Mouse (Mus musculus): ENCODE data around the gene Abcf2.

Abcf2 gene

GRCm38 (mm10) chr5:24526190-24526888, 50.9 kb downstream of the Abcf2 start:
- no peak for DNase-seq

DNA sequence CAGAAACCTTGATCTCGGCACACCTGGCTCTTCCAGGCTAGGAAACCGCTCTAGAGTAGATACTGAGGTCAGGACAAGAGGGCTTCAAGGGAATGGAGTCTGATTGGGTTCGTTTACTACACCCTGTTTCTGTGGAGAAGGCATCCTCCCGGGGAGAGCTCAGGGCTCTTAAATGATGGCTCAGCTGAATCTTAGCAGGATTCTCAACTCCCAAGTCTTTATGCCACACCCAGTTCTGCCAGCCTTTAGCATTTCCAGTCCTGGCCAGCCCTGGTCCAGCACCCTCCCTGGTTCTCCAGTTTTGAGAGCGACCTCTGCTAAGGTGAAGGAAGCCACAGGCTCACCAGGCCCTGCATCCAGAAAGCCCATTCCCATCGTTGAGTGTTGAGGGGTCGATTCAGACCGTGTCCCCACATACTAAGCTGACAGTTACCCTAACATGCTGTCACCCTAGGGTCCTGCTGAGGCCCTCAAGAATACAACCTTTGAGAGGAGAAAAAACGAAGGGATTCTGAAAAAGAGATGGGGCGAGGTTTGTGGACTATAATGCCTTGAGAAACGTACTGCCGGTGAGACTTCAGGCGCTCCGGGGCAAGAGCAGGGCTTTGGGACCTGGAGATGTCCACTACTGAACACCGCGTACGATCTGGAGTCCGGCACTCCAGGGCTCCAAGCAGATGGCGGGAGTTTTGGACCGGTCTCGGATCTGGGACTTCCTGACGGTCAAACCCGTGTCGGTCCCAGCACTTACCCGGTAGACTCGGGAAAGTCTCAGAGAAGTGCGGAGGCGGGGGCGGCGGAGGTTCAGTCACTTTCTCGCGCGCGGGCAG, 51.7 kb downstream of the Abcf2 start:
- DNase-seq: no peak

- DNase-seq: no peak
These were observed 52.7 kb downstream of the Abcf2 start for GRCm38 (mm10) chr5:24524522-24524921.

- DNase-seq: no peak
These were observed 53.5 kb downstream of the Abcf2 start for GRCm38 (mm10) chr5:24523806-24524205.

- DNase-seq: no peak
These were observed 55.9 kb downstream of the Abcf2 start for GRCm38 (mm10) chr5:24521366-24521765.
